Mouse (Mus musculus) gastrocnemius, postnatal 10 days (tissue): ENCODE results near the gene Gys1. TPM values are rescaled to one million over a fixed set of nuclear protein-coding genes. Genes with fewer than 3 reads are reported as not detected.

Experiments
- DNase-seq: peaks from one replicate; pipeline ENCODE4 v3.0.0; 2021; ENCODE audit warnings: mixed read lengths
- total RNA-seq, 2 experiments: library from RNA; stranded (reverse); gene quantifications; 2 replicates each; pipeline ENCODE4 v1.2.3; 2021

Gys1 gene
- total RNA-seq, 2 experiments from 2014 or later, result 142 to 150 TPM

DNA sequence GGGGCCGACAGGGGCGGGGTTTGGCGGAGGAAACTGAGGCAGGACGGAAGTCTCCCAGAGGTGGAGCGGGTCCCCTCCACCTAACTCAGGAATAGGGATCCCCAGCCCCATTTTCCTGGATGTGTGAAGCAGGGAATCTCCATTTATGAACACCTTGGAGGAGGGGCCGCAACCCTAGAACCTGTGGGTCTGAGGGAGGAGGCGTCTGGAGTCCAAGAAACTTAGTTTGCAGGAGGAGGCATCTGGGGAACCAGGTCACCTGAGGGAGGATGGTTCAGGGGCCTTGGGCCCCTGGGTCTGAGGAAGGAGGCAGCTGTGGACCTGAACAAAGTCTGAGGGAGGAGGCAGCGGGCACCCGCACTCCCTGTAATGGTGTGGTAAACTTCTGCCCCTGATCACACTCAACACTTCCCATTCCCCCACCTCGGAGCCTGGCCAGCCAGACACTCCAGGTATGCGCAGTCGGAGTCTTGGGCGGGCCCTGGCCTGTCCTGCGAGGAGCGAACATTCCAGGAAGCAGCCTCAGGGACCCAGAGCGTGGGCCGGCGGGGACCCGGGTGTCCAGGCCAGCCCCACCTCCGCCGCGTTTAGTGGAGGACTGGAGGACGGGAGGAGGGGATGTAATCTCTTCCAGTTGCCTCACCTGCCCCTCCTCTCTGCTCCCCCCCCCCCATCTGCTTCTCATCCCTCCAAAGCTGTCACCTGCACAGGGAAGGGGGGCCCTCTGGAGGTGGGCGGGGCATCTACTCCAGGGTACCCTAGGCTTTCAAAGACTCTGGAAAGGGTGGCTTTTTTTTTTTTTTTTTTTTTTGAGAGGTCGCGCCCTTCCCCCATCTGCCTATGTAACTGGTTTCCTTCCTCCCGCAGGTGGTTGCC, 20.5 kb upstream of the Gys1 start:
- DNase-seq, result peak; percentile 11

- DNase-seq, result no peak
These were observed 19.9 kb upstream of the Gys1 start for GRCm38 (mm10) chr7:45414740-45415224.

DNA sequence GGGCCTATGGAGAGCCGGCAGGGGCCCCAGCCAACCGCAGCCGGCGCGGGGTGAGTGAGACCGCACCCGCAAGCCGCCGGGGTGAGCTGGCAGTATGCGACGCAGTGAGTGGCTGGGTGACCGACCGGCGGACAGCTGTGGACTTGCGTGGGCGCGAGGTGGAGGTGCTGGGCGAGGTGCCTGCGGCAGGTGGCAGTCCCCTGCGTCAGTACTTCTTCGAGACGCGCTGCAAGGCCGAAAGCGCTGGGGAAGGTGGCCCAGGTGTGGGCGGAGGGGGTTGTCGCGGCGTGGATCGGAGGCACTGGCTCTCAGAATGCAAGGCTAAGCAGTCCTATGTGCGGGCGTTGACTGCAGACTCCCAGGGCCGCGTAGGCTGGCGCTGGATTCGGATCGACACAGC, 19.0 kb upstream of the Gys1 start:
- no peak for DNase-seq

GRCm38 (mm10) chr7:45417962-45418492, 16.6 kb upstream of the Gys1 start:
- no peak for DNase-seq

- no peak for DNase-seq
These were observed 14.6 kb upstream of the Gys1 start for GRCm38 (mm10) chr7:45419859-45420614.

DNA sequence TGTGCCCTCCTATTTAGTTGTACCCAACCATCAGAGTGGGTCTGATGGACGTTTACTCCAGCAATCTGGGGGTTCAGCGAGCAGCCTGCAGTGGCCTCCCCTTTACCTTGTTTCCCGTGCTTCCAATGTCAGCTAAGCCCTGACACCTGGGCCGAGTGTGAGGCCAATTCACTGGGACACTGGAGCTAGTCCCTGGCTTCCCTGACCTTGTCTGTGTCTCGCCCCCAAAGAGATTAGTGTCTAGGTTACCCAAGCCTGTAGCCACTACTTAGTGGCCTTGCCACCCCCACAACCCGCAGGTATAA, 14.1 kb upstream of the Gys1 start, which contains the start of gene Lhb:
Gene Lhb (plus strand): TSS at position 206 of the 305 bp plus-strand sequence.
- DNase-seq, result no peak

DNA sequence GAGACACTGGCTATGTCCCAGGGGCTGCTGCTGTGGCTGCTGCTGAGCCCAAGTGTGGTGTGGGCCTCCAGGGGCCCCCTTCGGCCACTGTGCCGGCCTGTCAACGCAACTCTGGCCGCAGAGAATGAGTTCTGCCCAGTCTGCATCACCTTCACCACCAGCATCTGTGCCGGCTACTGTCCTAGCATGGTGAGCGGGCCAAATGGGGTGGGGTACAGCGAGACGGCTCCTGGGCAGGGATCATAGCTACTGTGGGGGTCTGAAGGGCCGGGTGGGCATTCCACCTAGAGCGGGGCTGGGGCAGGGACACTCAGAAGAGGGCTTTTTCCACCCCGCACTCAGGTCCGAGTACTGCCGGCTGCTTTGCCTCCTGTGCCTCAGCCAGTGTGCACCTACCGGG, 13.4 kb upstream of the Gys1 start:
- DNase-seq, result no peak

- no peak for DNase-seq
These were observed 8.1 kb upstream of the Gys1 start for GRCm38 (mm10) chr7:45426556-45426955.

DNA sequence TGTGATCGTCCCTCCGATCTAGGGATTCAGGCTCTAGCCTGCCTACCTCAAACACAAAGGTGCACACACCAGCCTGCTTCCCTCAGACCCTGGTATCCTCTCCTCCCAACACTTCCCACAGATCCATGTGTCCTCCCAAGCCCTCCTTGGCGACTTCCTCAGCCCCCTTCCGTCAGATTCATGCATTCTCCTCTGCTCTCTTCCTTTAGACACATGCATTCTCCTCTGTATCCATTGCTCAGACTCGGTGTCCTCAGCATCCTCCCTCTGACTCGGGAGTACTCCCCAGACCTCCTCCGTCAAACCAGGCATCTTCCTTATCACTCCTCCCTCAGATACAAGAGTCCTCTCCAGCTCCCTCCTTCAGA, 825 bp upstream of the Gys1 start:
- DNase-seq, result no peak

DNA sequence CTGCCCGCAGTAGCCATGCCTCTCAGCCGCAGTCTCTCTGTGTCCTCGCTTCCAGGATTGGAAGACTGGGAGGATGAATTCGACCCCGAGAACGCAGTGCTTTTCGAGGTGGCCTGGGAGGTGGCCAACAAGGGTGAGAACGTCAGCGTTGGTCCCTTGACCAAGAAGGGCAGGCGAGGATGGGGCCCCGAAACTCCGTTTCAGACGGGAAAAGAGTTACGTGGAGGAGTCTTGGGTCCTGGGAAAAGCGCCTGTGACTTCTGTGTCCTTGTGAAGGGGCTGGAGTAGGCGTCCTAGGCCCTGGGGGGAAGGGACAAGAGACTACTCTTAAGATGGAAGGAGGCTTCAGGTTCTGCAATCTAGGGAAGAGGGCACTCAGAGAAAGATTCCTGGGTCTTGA, 394 bp downstream of the Gys1 start:
- no peak for DNase-seq

DNA sequence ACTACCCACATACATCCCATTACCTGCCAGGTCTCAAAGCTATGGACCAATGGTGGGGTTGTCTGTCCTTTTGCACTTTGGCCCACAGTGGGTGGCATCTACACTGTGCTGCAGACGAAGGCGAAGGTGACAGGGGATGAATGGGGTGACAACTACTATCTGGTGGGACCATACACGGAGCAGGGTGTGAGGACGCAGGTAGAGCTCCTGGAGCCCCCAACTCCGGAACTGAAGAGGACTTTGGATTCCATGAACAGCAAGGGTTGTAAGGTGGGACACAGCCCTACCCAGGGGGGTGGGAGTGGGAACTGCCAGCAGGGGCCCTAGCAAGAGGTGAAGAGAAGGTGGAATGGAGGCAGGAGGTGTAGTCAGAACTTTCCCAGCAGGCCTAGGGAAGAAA, 1.8 kb downstream of the Gys1 start:
- DNase-seq, result no peak

GRCm38 (mm10) chr7:45437046-45437445, 2.4 kb downstream of the Gys1 start:
- DNase-seq, result no peak

DNA sequence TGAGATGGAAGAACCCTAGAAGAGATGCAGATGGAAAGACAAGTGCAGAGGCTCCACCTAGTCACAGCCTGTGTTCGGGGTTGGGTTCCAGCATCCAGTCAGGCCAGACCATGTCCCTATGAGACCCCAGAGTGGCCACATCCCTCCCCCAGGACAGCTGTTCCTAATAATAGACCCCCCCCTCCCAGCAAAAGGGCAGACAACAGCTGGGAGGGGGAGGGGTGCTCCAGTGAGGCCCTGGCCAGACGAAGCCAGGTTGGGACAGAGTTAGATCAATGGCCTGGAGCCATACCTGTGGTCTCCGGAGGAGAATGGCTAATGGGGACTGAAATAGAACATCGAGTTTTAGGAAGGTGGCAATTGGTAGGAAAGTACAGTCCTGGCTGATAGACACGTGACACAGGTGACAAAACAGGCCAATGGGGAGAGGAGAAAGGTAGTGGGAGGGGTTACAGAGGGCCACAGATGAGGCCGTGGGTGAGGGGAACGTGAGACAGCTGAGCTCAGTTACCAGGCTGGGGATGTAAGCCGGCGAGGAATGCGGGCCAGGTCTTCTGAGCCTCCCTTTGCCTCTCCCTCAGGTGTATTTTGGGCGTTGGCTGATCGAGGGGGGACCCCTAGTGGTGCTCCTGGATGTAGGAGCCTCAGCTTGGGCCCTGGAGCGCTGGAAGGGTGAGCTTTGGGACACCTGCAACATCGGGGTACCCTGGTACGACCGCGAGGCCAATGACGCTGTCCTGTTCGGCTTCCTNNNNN, 3.1 kb downstream of the Gys1 start, which contains the start of gene Ruvbl2:
Gene Ruvbl2 (minus strand): TSS at position 576 of the 756 bp plus-strand sequence.
- no peak for DNase-seq

GRCm38 (mm10) chr7:45443526-45444420, 9.1 kb downstream of the Gys1 start:
- DNase-seq, result no peak

DNA sequence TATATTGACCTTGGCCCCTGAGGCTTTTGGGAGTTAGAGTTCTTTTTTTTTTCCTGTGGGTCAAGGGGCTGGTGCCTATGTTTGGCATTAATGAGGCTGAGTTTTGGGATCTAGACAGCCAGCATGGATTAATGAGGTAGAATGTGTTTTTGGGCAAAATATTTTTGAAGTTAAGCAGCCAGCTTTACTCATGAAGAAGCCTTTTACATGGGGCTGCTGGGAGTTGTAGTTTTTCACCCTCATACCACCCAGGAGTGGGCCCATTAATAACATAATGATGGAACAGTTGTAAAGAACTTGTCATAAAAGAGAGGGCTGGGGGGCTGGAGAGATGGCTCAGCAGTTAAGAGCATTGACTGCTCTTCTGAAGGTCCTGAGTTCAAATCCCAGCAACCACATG, 11.9 kb downstream of the Gys1 start:
- no peak for DNase-seq

GRCm38 (mm10) chr7:45447325-45447990, 12.8 kb downstream of the Gys1 start:
- DNase-seq, result no peak

DNA sequence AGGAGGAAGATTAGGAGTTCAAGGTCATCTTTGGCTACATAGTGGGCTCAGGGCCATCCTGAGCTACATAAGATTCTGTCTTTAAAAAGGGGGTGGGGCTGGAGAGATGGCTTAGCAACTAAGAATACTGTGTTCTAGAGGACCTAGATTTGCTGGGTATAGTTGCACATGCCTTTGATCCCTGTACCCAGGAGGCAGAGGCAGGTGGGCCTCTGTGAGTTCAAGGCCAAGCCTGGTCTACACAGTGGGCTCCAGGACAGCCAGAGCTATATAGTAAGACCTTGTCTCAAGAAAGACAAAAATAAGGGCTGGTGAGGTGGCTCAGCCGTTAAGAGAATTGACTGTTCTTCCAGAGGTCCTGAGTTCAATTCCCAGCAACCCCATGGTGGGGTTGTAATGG, 15.3 kb downstream of the Gys1 start:
- DNase-seq, result no peak

DNA sequence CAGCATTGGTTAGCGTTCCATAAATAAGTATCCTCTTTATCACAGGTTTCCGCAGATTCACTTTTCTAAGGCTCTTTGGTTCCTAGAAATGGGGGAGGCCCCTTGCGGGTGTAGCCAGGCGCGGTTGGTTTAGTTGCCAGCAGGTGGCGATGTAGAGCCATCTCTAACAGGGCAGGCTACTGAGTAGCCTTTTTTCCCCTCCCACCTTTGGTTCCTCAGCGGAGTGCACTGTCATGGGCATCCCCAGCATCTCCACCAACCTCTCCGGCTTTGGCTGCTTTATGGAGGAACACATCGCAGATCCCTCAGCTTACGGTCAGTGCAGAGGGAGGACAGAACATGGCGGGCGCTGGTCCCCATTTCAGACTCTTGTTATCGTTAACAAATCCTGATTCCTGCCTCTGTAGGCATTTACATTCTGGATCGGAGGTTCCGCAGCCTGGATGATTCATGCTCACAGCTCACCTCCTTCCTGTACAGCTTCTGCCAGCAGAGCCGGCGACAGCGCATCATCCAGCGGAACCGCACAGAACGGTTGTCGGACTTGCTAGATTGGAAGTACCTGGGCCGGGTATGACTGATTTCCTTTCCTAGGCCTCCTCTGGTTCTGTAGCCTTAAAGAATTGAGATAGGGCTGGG, 16.8 kb downstream of the Gys1 start:
- DNase-seq, result peak; percentile 89

DNA sequence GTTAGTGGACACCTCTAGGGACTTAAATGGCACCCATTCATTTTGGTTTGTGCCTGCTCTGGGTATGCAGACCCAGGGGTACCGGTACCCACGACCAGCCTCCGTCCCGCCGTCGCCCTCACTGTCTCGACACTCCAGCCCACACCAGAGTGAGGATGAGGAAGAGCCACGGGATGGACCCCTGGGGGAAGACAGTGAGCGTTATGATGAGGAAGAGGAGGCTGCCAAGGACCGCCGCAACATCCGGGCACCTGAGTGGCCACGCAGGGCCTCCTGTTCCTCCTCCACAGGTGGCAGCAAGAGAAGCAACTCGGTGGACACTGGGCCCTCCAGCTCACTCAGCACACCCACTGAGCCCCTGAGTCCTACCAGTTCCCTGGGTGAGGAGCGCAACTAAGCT, 20.3 kb downstream of the Gys1 start:
- no peak for DNase-seq
